Mouse (Mus musculus): ENCODE measurements around the gene Ap5z1.

Ap5z1 gene

DNA sequence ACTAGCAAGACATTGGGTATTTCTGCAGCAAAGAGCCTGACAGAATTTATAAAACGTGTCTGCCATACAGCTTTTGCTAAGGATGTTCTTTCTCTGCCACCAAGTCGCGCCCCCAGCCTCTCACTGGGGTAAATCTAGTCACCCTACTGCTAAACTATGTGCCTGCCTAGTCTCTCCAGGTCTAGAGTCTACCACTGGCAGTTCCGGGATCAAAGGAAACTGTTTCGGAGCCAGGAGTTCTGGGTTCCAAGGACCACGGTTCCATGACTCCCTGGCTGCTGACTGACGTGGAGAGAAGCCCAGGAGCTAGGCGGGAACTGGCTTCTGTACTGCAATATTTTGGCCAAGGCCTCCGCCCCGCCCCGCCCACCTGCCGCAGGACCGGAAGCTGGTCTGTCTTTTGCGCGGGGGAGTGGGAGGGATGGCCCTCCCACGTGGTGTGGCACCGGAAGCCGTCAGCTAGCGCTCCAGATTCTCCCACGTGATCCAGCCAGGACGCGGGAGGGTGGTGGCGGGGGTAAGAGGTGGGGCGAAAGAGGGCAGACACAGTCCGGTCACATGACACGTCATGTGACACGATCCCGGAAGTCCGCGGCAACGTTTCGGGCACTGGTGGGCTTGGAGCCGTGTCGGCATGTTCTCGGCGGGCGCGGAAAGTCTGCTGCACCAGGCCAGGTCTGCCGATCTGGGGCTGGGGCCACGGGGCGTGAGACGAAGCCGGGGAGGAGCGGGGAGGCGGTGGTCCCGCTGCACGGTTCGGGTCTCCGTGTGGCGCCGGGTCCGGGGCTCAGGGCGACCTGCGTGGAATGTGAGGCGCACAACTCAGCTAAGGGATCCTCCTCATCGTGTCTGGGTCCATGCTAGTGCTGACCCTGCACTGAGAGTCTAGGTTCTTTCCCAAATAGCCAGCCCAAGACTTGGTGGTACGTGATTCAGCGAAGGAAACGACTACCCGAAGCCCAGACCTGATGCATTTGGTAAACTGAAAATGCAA lies at the start of gene Ap5z1:
Gene Ap5z1 (plus strand): TSS at position 484 of the 994 bp plus-strand sequence.
- peak; percentile 99 for DNase-seq (ENCODE audit: low read depth, low spot score)

DNA sequence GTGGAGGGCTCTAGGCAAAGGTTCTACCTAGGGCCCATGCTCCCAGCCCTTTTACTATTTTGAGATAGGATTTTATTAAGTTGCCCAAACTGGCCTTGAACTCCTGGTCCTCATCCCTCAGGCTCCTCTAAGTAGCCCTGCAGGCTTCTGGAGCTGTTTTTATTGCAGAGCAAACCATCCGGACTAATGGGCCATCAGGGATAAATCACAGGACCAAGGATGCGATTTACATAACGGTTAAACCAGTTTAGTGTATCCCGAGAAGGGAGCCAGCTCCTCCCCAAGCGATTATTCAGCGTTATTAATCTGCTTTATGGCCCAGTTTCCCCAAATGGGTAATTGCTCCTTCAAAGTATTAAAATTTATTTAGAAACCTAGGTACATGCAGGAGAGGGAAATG lies 48.3 kb upstream of the Ap5z1 start:
- peak; percentile 65 for DNase-seq (ENCODE audit: low read depth, low spot score)

DNA sequence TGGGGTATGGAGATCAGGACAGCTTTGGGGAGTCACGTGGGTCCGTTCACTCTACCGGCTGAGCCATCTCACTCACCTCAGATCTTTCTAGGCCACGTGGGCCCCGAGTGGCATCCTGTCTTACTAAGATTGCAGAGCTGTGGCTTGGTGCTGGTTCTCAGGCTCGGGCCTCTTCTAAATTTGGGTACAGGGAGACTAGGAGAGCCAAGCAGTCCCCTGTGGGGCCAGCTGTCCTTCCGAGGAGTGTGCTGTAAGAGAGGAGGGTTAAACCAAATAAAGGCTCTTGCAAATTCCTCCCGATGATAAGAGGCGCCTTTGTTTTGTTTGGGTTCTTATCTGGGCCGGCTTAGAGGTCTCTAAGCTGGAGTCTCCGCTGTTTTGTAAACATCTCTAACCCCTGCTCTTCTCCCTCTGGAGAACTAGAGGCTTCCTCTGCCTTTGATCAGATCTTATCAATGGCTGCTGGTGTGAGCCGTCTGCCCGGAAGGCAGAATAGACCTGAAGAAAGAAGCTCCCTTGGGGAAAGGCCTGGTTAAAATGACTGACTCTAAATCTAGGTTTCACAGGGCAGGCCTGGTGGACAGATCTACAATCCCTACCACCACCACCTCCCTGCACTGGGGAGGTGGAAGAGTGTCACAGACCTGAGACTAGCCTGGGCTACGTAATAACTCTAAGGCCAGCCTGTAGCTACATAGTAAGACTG lies 47.5 kb upstream of the Ap5z1 start:
- no peak for DNase-seq (ENCODE audit: low read depth, low spot score)

DNA sequence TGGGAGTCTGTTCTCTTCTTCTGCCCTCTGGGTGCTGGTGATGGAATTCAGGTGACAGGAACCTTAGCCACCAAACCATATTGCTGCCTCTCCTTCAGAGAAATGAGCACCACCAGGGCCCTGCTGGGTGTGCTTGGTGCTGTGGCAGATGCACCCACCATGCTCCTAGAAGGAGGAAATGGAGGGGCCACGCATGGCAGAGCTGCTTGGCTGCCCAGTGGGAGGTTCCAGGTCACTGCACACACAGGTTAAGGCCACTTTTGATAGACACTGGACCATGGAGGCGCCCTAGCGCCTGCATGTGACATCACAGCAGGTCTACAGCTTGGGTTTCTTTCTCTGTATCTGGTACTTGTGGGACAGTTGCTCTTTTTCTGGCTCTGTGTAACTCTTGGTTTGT lies 46.6 kb upstream of the Ap5z1 start:
- no peak for DNase-seq (ENCODE audit: low read depth, low spot score)

DNA sequence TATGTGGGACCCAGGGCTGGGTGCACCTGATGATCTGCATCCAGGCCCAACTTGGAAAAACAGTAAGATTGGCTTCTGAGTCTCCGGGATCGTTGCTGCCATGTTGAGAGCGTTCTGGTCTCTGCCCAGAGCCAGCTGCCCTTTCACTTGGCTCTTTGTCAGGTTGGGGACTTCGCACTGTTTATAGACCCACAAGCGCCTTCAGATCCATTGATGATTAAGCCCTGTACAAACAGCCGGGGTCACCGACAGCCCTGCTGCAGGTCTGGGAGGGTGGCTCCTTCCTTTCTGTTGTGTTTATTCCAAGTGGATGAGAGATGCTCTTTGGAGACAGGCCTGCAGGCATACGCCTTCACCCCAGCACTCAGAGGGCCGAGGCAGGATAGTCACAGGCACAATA lies 45.9 kb upstream of the Ap5z1 start:
- no peak for DNase-seq (ENCODE audit: low read depth, low spot score)

DNA sequence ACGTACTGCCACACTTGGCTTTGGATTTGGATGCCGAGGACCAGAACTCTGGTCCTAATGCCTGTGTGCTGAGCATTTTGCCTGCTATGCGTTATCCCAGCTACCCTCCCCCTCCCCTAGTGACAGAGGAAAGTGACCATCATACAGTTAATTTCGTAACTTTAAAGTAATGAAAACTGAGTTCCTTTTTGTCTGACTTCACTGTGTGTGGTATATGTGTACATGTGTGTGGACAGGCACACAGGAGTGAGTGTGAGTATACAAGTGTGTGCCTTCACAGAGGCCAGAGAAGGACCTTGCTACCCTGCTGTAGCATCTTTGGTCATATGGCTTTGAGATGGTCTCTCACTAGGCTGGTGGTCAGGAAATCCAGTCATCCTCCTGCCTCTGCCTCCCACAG lies 45.3 kb upstream of the Ap5z1 start:
- DNase-seq (ENCODE audit: low read depth, low spot score) = no peak

DNA sequence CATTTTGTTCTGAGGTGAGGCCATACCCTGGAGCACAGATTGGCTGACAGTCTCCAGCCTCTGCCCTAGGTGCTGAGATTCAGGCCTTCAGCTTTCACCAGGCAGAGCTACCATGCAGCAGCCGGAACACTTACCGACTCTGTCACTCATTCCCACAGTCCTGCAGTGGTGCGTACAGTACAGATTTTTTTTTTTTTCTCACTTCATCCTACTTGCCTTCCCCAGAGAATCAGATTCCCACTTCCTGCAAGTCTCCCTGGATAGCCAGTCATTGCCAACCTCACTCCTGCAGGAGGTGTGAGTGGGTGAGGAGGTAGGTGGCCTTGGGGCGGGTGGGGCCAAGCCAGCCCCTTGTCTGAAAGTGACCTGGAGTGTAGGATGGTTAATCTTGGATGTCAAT lies 43.4 kb upstream of the Ap5z1 start:
- DNase-seq (ENCODE audit: low read depth, low spot score) = no peak

DNA sequence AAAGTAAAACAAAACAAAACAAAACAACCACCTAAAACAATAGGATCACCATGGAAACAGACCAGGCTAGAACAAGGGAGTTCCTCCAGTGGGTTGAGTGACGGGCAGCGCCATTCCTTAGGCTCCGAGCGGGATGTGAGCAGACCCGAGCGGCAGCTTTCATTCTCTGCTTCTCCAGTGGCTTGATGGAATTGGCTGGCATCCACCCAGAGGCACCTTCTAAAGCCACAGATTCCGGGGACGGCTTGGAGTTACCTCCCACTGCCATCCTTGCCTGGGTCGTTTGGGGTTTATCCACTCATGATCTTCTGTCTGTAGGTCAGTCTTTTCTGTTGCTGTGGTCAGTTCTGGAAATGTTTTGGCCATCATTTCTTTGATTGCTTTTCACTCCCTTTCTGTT lies 42.8 kb upstream of the Ap5z1 start:
- no peak for DNase-seq (ENCODE audit: low read depth, low spot score)

DNA sequence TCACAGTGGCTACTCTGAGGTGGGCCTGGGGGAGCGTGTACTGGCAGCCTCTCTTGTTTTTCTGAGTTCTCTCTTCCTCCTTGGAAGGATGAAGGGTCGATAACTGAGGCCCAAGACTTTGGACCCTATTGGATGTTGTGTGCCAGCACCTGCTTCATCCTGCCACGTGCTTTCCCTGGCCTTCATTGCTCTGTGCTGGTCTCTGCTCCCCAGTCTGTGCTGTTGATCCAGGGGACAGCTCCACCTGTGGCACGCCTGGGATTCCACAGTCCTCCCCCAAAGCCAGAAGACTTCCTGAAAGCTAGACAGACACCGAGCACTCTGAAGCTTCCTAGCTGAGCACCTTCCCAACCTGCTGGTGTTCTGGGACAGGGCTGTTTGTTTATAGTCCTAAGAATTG lies 41.9 kb upstream of the Ap5z1 start:
- DNase-seq (ENCODE audit: low read depth, low spot score) = no peak

DNA sequence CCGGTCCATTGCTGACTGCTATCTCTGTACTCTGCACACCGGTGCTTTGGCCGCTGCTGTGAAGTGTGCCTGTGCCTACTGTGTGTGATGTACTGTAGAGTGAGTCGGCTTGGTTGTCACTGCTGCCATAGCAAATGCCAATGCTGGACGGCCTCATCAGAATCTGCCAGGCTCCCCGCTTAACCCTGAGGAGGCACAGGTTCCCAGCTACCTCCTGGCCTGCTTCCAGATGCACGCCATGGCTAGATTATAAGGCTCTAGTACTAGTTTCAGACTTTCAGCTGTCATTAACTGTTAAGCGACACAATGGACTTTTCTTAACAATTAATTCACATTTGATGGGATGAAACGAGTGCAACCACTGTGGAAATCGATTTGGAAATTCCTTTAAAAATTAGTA lies 40.6 kb upstream of the Ap5z1 start:
- DNase-seq (ENCODE audit: low read depth, low spot score) = no peak

DNA sequence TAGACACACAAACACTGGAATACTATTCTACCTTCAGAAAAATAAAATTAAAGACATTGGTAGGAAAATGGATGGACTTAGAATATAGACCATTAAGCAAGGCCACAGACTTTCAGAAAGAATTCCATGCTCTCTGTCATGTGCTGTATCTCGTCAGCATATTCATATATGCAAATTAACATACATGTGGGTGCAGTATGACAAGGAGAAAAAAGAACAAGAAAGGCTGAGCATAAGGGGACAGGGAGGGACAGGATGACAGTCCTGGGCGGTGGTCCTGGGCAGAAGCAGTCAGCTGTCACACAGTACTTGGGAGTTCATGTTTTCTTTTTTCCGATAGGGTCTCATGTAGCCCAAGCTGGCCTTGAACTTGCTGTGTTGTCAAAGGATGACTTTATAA lies 40.0 kb upstream of the Ap5z1 start:
- no peak for DNase-seq (ENCODE audit: low read depth, low spot score)

DNA sequence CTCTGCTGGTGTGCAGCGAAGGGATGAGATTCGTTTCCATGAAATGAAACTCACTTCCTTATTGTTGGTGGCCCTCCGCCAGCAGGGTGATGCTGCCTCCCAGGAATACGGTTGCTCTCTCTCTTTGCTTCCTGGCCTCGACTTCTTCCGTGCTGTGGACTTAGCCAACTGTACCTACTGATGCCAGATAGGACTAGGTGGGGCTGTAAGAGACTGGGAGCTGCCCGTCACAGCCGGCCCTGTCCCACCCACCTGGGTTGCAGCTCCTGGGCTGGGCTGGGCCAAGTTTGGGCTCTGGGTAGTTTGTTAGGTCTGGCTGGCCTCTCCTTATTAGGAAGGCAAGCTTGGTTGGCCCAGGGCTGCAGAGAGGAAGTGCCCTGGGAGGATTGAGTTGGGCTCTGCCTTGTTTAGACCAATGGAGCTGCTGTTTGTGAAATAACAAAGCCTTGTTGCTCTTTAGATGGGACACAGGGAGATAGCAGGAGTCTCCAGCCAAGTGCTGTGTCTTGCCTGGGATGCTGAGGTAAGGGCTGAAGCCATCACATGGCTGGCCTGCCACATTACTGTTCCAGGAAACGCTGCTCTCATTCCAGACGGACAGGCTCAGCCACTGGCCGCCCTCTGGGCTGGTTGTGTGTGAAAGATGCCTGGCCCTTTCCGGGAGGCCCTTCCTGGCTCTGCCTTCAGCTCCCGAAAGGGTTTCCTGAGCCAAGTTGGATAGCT lies 39.0 kb upstream of the Ap5z1 start:
- no peak for DNase-seq (ENCODE audit: low read depth, low spot score)

DNA sequence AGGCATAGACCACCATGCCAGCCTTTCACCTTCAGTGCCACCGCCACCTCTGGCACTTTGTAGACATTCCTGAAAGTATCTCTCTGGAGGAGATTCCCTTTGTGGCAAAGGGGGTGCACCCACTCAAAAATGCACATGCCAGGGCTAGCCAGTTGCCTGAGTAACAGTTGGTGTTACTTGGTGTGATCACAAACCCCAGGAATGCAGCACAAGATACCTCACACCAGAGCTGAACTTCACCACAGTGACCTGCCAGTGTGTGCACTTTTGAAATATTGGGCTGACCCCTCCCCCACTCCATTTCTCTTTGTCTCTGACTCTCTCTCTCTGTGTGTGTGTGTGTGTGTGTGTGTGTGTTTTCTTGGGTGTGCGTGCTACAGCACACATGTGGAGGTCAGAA lies 37.3 kb upstream of the Ap5z1 start:
- DNase-seq (ENCODE audit: low read depth, low spot score) = no peak

DNA sequence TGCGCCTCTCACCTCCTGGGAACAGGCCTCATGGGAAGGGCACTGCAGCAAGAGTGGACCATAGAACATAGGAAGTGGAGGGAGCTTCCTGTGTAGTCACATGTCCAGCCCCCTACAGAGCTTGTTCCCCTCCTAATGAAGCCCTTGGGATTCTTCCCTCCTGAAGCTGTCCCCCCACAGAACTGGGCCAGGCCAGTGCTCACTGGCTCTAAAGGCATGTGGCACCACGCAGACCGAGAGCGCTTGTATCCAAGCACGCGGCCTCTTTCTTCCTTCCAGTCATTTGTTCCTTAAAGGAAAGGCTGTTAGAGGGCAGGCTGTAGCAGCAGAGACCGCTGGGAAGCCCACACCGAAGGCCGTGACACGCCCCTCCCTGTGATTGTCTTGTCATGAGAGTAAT lies 35.9 kb upstream of the Ap5z1 start:
- peak; percentile 80 for DNase-seq (ENCODE audit: low read depth, low spot score)

DNA sequence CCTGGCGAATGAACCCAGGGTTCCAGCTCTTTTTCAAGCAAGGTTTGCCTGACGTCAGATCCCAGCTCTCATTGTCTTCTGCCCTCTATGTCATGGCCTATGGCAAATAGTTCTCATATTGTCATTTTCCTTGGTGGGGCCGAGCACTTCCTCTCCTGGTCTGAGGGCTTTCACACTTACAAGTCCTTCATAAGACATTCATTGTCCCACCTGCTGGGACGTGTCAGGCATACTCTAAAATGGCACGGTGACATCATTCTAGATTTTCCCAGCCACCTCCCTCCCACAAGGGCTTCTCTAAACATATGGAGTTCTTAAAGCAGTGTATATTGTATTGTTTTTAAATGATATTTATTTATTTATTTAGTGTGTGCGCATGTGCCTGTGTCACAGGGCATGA lies 35.1 kb upstream of the Ap5z1 start:
- DNase-seq (ENCODE audit: low read depth, low spot score) = peak; percentile 46

DNA sequence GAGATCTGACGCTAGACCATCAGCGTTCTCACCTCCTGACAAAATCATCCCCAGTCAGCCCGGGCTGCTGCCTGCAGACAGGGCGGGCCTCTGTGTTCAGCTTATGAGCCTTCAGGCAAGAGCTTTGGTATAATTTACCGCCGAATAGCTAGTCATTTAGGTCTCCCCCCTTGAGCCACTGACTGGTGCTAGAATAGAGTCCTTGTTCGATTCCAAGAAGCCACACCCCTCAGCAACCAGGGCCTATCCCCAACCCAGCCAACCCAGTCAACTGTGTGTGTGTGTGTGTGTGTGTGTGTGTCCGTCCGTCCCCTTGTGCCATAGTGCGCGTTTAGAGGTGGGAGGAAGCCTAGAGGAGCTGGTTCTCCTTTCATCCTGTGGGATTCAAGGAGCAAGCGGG lies 32.7 kb upstream of the Ap5z1 start:
- peak; percentile 58 for DNase-seq (ENCODE audit: low read depth, low spot score)

DNA sequence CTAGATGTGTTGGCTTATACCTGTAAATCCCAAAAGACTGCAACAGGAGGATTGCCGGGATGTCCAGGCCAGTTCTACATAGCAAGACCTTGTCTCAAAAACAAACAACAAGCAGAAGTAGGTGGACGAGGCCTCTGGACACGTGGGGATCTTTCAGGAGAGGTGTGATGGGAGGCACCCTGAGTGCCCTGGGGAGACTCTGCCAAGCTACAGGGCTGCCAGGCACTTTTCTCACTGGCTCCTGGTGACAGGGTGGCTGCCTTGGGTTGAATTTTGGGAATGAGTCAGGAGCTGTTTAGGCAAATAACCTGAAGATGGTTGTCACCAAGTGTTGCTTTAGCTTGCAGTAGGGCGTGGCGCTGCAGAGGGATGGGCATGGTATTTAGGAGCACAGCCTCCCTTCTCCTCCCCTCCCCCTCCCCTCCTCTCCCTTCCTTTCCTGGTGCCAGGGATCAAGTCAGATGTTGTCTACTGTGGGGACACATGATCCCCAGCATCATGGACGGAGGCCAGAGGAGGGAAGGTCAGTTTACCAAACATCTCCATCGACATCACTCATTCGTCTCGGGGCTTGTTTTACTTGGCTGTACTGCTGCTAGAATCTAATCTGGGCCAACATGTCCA lies 31.8 kb upstream of the Ap5z1 start:
- no peak for DNase-seq (ENCODE audit: low read depth, low spot score)

DNA sequence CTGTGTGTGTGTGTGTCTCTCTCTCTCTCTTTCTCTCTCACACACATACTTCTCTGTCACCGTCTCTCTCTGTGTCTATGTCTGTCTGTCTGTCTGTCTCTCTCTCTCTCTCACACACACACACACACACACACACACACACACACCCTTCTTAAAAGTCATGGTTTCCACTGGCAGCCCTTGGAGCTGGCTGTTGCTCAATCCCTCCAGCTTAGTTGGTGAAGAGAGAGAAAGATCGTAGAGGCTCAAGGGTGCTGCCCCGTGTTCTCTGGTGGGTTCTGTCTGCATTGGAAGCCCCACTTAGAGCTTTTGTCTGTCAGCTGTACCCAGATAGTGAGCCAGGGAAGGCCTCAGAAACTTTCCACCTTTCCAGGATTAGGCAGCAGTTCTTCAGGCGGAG lies 31.0 kb upstream of the Ap5z1 start:
- DNase-seq (ENCODE audit: low read depth, low spot score) = no peak

DNA sequence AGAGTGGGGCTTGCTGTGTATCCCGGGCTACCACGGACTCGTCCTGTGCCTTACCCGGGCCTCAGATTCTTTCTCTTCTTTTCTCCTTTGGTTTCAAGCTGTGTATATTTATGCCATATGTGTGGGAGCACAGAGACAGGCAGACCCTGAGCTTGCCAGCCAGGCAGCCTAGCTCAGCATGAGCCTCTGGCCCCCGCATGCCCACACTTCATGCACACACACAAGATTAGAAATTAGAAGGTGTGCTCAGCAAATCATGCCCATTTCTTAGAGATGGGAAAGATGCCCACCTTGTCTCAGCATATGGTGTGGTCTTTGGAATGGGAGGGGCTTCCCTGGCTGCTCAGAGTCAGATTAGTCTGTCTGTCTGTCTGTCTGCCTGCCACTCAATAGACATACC lies 29.7 kb upstream of the Ap5z1 start:
- DNase-seq (ENCODE audit: low read depth, low spot score) = no peak

DNA sequence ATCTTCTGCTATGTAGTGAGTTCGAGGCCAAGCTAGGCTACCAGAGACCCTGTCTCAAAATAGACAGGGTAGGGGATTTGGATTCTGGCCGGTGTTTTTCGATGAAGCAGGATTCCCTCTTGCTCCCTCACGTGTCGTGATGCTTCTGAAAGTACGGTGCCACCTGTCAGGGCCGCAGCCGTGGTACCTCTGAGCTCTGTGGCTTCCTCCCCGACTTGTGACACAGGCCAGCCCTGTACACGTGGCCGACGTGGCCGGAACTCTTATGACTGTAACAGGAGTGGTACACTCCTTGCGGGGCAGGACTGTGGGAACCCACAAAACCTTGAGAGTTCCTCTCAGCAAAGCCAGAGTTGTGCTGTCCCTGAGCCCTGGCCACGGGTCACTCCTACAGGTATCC lies 28.0 kb upstream of the Ap5z1 start:
- DNase-seq (ENCODE audit: low read depth, low spot score) = no peak

DNA sequence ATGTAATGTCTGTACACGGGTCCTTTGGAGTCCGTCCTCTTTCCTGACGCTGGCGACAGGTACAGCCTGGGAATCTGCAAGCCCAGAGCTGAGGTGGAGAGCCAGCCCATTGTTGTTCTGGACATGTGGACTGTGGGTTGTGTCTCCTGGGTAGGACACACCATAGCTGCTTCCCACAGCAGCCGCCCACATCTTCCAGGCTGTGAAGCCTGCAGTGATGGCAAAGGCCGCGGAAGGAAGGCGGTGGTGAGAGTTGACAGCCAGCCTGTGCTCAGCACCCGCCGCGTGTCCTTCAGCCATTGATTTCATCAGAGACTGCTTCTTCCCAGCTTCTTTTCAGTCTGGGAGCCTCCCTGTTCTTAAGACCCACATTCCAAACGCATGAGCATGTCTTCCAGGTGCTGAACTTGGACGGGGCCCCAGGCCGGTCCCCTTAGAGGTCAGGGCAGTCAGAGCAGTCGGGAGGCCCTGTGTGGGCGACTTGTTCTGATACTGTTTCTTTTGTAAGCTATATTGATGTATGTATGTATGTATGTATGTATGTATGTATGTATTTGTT lies 25.3 kb upstream of the Ap5z1 start:
- DNase-seq (ENCODE audit: low read depth, low spot score) = peak; percentile 65

Measured in ZHBTc4 (cell line).